Mouse (Mus musculus): Measurements from ENCODE around the gene Wnt11. TPM values are rescaled to one million over a fixed set of nuclear protein-coding genes. Genes with fewer than 3 reads are reported as not detected.

The Wnt11 gene
- polyA plus RNA-seq, 1 experiment from 2014 or later: 14.7 TPM

DNA sequence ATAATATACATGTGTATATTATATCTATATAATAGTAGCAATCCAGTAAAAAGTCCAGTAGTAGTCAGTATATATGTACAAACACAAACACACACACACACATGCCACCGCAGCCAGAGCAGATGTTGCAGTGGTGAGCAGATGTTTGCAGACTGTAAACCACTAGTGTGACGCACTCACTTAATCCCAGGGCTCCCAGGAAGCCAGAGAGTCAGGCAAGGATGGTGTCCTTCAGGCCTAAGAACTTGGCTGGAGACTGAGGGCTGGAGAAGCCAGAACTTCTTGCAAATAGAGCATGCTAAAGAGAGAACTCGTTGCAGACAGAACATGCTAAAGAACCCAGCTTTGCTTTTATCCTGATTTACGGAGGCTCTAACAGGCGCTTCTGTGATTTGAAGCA, 39.3 kb upstream of the Wnt11 start:
- H3K27me3 ChIP-seq (ENCODE audit: control insufficient read depth, insufficient read depth, low read length): no peaks in the 10 kb centered on the region
- no peak for ATAC-seq (ENCODE audit: insufficient number of reproducible peaks, insufficient read depth, low FRiP score, low read depth)
- H3K4me3 ChIP-seq (ENCODE audit: control insufficient read depth in 1 of 2, insufficient read depth in 1 of 2, low read depth in 1 of 2, low read length in 2 of 2): no peak overlapping the region
- no peak overlapping the region for H3K4me2 ChIP-seq (ENCODE audit: low read length)
- 87% methylated on average over 5 of the region's 5 CpGs for WGBS
- H3K9ac ChIP-seq (ENCODE audit: low read length): no peak overlapping the region
- H3K27ac ChIP-seq (replicated peaks in 1 of 2; ENCODE audit: control insufficient read depth in 1 of 2, insufficient read depth in 1 of 2, low read depth in 2 of 2, low read length in 2 of 2): no peak overlapping the region
- H3K36me3 ChIP-seq (ENCODE audit: control insufficient read depth, insufficient read depth, low read length): no peaks in the 10 kb centered on the region
- H3K9me3 ChIP-seq (ENCODE audit: control insufficient read depth, low read length): no peaks in the 10 kb centered on the region
- peaks cover 11 to 12% of the 10 kb centered on the region in 2 experiments for H3K4me1 ChIP-seq (ENCODE audit: control insufficient read depth in 2 of 2, insufficient read depth in 2 of 2, low read length in 2 of 2)

DNA sequence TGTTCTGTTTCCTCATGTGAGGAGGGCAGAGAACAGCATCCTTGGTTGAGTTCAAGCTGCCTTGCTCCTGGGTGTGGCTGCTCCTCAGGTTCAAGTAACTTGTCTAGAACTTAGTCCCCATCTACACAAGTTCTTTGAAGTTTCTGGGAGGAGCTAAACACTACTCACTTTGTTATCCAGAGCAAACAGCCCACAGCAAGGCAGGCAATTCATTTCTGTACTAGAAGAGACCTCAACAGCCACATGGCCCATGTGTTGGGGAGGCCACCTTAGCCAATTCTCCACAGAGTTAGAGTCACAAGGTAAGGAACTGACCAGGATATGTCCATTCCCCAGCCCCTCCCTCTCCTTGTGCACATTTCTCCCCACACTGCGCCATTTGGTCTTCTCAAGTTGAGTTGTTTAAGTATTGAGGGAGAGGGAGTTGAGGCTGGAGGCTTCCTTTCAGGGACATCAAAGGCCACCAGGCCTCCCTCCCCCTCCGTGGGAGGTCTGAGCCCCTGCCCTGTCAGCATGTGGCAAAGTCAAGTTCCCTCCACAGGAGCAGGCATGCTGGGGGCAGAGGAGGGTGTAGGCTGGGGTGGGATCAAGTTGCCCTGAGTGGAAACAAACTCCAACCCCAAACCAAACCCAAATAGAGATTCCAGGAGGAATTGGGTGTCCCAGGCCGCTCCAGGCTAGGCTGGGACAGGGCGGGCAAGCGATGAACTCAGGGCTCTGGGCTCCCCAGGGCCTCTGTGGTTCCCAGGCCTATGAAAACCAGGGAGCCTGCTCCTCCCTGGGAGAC, 37.4 kb upstream of the Wnt11 start:
- Histone ChIP-seq H3K9ac (ENCODE audit: low read length) (no peak overlapping the region), H3K4me2 (ENCODE audit: low read length) (no peak overlapping the region), H3K27ac (replicated peaks in 1 of 2; ENCODE audit: control insufficient read depth in 1 of 2, insufficient read depth in 1 of 2, low read depth in 2 of 2, low read length in 2 of 2) (no peak overlapping the region), H3K27me3 (ENCODE audit: control insufficient read depth, insufficient read depth, low read length) (no peaks in the 10 kb centered on the region), H3K4me3 (ENCODE audit: control insufficient read depth in 1 of 2, insufficient read depth in 1 of 2, low read depth in 1 of 2, low read length in 2 of 2) (no peak overlapping the region), H3K36me3 (ENCODE audit: control insufficient read depth, insufficient read depth, low read length) (no peaks in the 10 kb centered on the region), H3K9me3 (ENCODE audit: control insufficient read depth, low read length) (no peaks in the 10 kb centered on the region), H3K4me1 (ENCODE audit: control insufficient read depth in 2 of 2, insufficient read depth in 2 of 2, low read length in 2 of 2) (peaks cover 16 to 17% of the 10 kb centered on the region in 2 experiments)
- 58% methylated on average over 5 of the region's 5 CpGs for WGBS
- ATAC-seq (ENCODE audit: insufficient number of reproducible peaks, insufficient read depth, low FRiP score, low read depth): peak; percentile 17; the same call in 1 of the 2 replicates

DNA sequence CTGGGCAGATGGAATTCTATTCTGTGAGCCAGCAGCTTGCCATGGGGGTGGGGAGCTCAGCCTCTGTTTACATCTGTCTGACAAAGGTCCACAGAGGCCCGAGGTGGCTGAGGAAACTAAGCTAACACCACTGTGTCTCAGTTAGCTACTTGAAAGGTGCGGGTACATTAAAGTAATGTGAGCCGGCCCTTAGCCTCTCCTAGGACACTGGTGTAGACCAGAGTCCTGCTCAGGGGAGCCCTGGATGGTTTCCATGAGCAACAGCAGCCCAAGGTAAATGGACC, 36.8 kb upstream of the Wnt11 start:
- H3K4me3 ChIP-seq (ENCODE audit: control insufficient read depth in 1 of 2, insufficient read depth in 1 of 2, low read depth in 1 of 2, low read length in 2 of 2): no peak overlapping the region
- 44% methylated on average over 3 of the region's 3 CpGs for WGBS
- H3K36me3 ChIP-seq (ENCODE audit: control insufficient read depth, insufficient read depth, low read length): no peaks in the 10 kb centered on the region
- no peak for ATAC-seq (ENCODE audit: insufficient number of reproducible peaks, insufficient read depth, low FRiP score, low read depth)
- H3K27me3 ChIP-seq (ENCODE audit: control insufficient read depth, insufficient read depth, low read length): no peaks in the 10 kb centered on the region
- H3K4me1 ChIP-seq (ENCODE audit: control insufficient read depth in 2 of 2, insufficient read depth in 2 of 2, low read length in 2 of 2): peaks cover 15 to 17% of the 10 kb centered on the region in 2 experiments
- no peaks in the 10 kb centered on the region for H3K9me3 ChIP-seq (ENCODE audit: control insufficient read depth, low read length)
- H3K4me2 ChIP-seq (ENCODE audit: low read length): no peak overlapping the region
- no peak overlapping the region for H3K27ac ChIP-seq (replicated peaks in 1 of 2; ENCODE audit: control insufficient read depth in 1 of 2, insufficient read depth in 1 of 2, low read depth in 2 of 2, low read length in 2 of 2)
- no peak overlapping the region for H3K9ac ChIP-seq (ENCODE audit: low read length)

DNA sequence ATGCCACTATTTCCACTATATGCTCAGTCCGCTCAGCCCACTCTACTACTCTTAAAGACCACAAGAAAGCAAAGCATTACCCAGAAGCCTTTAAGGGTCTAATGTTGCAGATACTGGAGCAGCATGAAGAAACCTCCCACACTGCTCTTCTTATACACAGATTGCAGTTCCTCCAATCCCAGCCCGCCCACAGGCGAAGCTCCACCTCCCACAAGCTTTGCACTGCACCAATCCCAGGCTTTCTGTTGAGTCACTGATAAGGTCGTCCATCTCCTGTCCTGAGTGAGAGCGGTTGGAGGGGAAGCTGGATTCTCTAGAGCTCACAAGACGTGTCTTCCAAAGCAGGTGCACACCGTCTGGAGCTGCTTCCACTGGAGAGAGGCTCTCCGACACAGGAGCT, 34.5 kb upstream of the Wnt11 start:
- H3K9me3 ChIP-seq (ENCODE audit: control insufficient read depth, low read length): no peaks in the 10 kb centered on the region
- H3K9ac ChIP-seq (ENCODE audit: low read length): no peak overlapping the region
- H3K4me2 ChIP-seq (ENCODE audit: low read length): no peak overlapping the region
- no peak for ATAC-seq (ENCODE audit: insufficient number of reproducible peaks, insufficient read depth, low FRiP score, low read depth)
- WGBS: 57% methylated on average over 8 of the region's 8 CpGs
- H3K36me3 ChIP-seq (ENCODE audit: control insufficient read depth, insufficient read depth, low read length): no peaks in the 10 kb centered on the region
- no peak overlapping the region for H3K4me3 ChIP-seq (ENCODE audit: control insufficient read depth in 1 of 2, insufficient read depth in 1 of 2, low read depth in 1 of 2, low read length in 2 of 2)
- H3K27me3 ChIP-seq (ENCODE audit: control insufficient read depth, insufficient read depth, low read length): no peaks in the 10 kb centered on the region
- H3K27ac ChIP-seq (replicated peaks in 1 of 2; ENCODE audit: control insufficient read depth in 1 of 2, insufficient read depth in 1 of 2, low read depth in 2 of 2, low read length in 2 of 2): no peak overlapping the region
- H3K4me1 ChIP-seq (ENCODE audit: control insufficient read depth in 2 of 2, insufficient read depth in 2 of 2, low read length in 2 of 2): peaks cover 4 to 8% of the 10 kb centered on the region in 2 experiments; a peak in 3 of 4 replicates

DNA sequence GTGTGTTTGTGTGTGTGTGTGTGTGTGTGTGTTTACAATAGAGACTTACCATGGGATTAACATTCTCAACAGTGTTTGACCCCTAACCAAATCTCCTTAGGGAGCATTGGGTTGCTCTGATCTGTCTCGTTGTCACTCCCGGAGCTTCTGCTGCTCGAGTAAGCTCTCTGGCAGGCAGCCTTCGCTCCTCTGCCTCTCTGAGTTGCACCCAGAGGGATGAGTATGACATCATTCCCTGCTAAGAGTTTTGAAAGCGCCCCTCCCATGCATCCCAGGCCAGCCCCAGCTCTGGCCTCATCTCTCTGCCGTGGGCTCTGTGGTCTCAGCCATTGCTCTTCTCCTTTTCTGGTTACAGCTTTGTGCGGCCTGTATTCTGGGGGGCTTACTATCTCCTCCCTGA, 33.8 kb upstream of the Wnt11 start:
- Histone ChIP-seq H3K36me3 (ENCODE audit: control insufficient read depth, insufficient read depth, low read length) (no peaks in the 10 kb centered on the region), H3K27ac (replicated peaks in 1 of 2; ENCODE audit: control insufficient read depth in 1 of 2, insufficient read depth in 1 of 2, low read depth in 2 of 2, low read length in 2 of 2) (no peak overlapping the region), H3K9ac (ENCODE audit: low read length) (no peak overlapping the region), H3K9me3 (ENCODE audit: control insufficient read depth, low read length) (no peaks in the 10 kb centered on the region), H3K4me2 (ENCODE audit: low read length) (no peak overlapping the region), H3K27me3 (ENCODE audit: control insufficient read depth, insufficient read depth, low read length) (no peaks in the 10 kb centered on the region), H3K4me3 (ENCODE audit: control insufficient read depth in 1 of 2, insufficient read depth in 1 of 2, low read depth in 1 of 2, low read length in 2 of 2) (no peak overlapping the region), H3K4me1 (ENCODE audit: control insufficient read depth in 2 of 2, insufficient read depth in 2 of 2, low read length in 2 of 2) (peaks cover 4 to 8% of the 10 kb centered on the region in 2 experiments; a peak in 3 of 4 replicates)
- WGBS: 37% methylated on average over 7 of the region's 7 CpGs
- no peak for ATAC-seq (ENCODE audit: insufficient number of reproducible peaks, insufficient read depth, low FRiP score, low read depth)

DNA sequence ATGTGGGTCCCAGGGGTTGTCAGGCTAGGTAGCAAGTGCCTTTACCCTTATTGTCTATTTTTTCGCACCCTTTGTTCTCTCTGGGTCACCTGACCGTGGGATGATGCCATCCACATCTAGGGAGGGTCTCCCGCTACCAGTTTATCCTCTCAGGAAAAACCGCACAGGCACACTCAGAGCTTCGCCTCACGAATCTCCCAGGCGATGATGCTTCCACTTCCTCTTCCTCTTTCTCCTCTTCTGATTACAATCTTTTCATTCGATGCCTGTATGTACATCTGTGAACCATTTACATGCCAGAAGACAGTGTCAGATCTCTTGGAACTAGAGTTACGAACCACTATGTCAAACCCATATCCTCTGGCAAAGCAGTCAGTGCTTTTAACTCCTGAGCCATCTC, 31.7 kb upstream of the Wnt11 start:
- whole genome bisulfite sequencing: 73% methylated on average over 9 of the region's 9 CpGs
- H3K4me1 ChIP-seq (ENCODE audit: control insufficient read depth in 2 of 2, insufficient read depth in 2 of 2, low read length in 2 of 2): peaks cover 4 to 6% of the 10 kb centered on the region in 2 experiments; a peak in 3 of 4 replicates
- H3K36me3 ChIP-seq (ENCODE audit: control insufficient read depth, insufficient read depth, low read length): no peaks in the 10 kb centered on the region
- no peaks in the 10 kb centered on the region for H3K27me3 ChIP-seq (ENCODE audit: control insufficient read depth, insufficient read depth, low read length)
- no peak overlapping the region for H3K4me2 ChIP-seq (ENCODE audit: low read length)
- no peak for ATAC-seq (ENCODE audit: insufficient number of reproducible peaks, insufficient read depth, low FRiP score, low read depth)
- H3K4me3 ChIP-seq (ENCODE audit: control insufficient read depth in 1 of 2, insufficient read depth in 1 of 2, low read depth in 1 of 2, low read length in 2 of 2): no peak overlapping the region
- no peaks in the 10 kb centered on the region for H3K9me3 ChIP-seq (ENCODE audit: control insufficient read depth, low read length)
- no peak overlapping the region for H3K9ac ChIP-seq (ENCODE audit: low read length)
- no peak overlapping the region for H3K27ac ChIP-seq (replicated peaks in 1 of 2; ENCODE audit: control insufficient read depth in 1 of 2, insufficient read depth in 1 of 2, low read depth in 2 of 2, low read length in 2 of 2)

DNA sequence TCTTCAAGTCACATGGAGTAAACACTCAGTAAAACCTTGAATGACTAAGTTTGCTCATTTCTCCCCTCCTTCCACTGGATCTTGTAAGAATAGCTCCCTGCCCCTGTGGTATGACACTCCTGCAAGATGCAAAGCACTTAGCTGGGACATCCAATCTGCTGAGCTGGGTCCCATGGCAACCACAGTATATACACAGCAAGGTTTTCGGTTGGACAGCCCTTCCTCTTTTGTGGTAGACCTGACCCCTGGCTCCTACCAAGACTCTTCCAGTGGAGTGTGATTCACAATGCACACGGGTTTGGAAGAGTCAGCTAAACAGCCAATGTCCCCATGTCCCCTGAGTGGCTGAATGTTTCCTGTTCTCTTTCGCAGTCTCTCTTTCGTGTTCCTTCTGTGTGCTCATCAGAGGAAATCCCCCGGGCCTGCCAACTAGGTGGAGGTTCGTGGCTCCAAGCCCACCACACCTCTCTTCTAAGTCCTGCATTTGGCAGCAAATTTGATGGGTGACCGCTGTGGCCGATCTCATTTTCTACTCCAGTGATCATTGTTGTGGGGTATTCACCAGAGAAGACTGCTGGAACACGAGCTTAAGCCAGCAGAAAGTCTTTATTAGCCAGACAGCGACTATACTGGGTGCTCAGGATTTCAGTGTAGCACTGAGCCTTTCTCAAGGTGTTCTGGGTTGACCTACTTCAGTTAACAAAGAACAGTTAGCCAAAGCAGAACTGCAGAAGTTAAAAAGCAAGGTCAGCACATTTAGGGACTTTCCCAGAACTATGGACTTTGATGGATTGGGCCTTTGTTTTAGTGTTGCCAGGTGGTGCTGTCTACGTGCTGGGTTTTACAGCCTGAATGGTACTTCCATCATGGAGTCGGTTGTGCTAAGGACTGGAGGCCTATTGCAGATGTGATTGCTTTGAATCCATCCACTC, 29.8 kb upstream of the Wnt11 start:
- no peak for ATAC-seq (ENCODE audit: insufficient number of reproducible peaks, insufficient read depth, low FRiP score, low read depth)
- peaks cover 4 to 6% of the 10 kb centered on the region in 2 experiments; a peak in 3 of 4 replicates for H3K4me1 ChIP-seq (ENCODE audit: control insufficient read depth in 2 of 2, insufficient read depth in 2 of 2, low read length in 2 of 2)
- WGBS: 77% methylated on average over 12 of the region's 12 CpGs
- H3K4me2 ChIP-seq (ENCODE audit: low read length): no peak overlapping the region
- H3K9ac ChIP-seq (ENCODE audit: low read length): no peak overlapping the region
- no peaks in the 10 kb centered on the region for H3K27me3 ChIP-seq (ENCODE audit: control insufficient read depth, insufficient read depth, low read length)
- no peak overlapping the region for H3K27ac ChIP-seq (replicated peaks in 1 of 2; ENCODE audit: control insufficient read depth in 1 of 2, insufficient read depth in 1 of 2, low read depth in 2 of 2, low read length in 2 of 2)
- no peaks in the 10 kb centered on the region for H3K9me3 ChIP-seq (ENCODE audit: control insufficient read depth, low read length)
- H3K36me3 ChIP-seq (ENCODE audit: control insufficient read depth, insufficient read depth, low read length): no peaks in the 10 kb centered on the region
- H3K4me3 ChIP-seq (ENCODE audit: control insufficient read depth in 1 of 2, insufficient read depth in 1 of 2, low read depth in 1 of 2, low read length in 2 of 2): no peak overlapping the region
